Mouse (Mus musculus): ENCODE results near the gene Apex1.
A peak's percentile ranks its signal among the peaks of the same experiment; 100 is the strongest.
"Not testable (repeated sequence)": the region's sequence is repeated elsewhere in the genome, so short reads cannot be mapped to it uniquely, and the experiment has no call there.

Apex1 gene

DNA sequence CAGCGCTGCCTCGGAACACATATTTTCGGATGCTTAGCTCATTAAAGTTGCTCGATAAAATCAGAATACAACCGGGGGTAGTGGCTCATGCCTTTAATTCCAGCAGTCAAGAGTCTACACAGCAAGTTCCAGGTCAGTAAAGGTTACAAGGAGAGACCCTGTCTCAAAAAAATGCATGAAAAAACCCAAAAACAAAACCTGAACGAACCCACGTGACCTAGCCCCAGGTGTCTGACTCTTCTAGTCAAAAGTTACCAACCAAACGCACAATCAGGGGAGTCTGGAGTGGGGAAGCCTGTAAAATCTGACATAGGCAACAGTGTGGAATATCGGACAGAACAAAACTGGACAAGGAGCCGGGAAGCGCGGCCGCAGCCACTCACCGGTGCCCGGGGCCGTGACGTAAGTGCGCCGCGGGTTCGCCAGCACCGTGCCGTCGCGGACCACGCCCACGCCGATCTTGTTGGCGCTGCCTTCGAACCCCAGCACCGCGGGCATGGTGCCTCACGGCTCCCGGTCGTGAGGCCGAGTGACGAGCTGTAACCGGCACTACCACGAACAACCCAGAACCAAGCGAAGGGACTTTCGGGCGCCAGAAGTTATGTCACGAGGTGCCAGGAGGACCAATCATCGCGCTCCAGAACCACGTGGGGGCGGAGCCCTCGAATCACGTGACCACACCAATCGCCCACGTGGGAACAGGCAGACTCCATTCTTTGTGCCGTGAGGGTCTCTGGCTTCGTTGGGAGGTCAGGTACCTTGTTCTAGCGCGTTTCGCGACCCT lies at the start of gene Apex1, which contains the start of gene Osgep:
Gene Apex1, plus strand, starts transcription at position 688 of the 784 bp plus-strand sequence.
Gene Osgep, minus strand, starts transcription at position 613 of the 784 bp plus-strand sequence.
- DNase-seq = peak; percentile 96

GRCm38 (mm10) chr14:50875175-50875574 lies 49.6 kb upstream of the Apex1 start:
- no peak for DNase-seq

GRCm38 (mm10) chr14:50875591-50876230 lies 49.1 kb upstream of the Apex1 start:
- no peak for DNase-seq

DNA sequence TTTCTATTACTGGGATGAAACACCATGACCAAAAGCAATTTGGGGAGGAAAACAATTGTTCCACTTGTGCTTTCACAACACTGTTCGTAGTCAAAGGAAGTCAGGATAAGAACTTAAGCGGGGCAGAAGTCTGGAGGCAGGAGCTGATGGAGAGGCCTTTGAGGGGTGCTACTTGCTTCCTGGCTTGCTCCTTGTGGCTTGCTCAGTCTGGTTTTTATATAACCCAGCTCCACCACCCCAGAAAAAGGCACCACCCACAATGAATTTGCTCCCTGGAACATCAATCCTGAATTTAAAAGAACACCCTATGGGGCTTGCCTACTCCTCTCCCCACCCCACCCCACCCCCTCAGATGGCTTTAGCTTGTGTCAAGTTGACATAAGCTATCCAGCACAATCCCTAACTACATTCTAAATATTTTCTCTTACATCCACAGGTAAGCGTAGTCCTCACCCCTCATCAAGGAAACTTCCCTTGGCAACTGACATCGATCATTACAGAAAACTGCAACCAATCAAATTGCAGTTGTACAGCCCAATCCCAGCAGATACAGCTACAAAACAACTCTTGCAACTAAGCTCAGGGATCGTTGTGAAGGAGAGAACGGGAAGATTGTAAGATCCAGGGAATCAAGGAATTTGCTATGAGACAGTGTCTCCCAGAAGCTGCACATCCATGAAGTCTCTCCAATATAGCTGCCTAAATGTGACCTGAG lies 48.4 kb upstream of the Apex1 start:
- no peak for DNase-seq

GRCm38 (mm10) chr14:50891621-50892020 lies 33.1 kb upstream of the Apex1 start:
- no peak for DNase-seq

DNA sequence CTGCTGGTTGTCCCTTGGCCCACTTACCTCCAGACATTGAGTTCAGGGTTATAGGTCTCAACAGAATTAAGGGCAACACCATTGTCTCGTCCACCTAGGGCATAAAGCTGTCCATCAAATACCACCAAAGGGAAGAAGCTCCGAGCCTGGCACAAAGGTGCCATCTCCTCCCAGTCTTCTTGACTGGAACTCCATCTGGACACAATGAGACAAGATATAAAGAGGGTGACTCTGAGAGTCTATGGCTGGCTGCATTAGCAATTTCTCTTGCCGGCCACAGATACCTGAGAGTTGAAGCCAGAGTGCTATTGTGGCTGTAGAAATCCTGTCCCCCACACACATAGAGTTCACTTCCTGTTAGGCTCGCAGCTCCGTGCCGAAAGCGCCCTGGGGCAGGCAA lies 32.7 kb upstream of the Apex1 start:
- DNase-seq = no peak

DNA sequence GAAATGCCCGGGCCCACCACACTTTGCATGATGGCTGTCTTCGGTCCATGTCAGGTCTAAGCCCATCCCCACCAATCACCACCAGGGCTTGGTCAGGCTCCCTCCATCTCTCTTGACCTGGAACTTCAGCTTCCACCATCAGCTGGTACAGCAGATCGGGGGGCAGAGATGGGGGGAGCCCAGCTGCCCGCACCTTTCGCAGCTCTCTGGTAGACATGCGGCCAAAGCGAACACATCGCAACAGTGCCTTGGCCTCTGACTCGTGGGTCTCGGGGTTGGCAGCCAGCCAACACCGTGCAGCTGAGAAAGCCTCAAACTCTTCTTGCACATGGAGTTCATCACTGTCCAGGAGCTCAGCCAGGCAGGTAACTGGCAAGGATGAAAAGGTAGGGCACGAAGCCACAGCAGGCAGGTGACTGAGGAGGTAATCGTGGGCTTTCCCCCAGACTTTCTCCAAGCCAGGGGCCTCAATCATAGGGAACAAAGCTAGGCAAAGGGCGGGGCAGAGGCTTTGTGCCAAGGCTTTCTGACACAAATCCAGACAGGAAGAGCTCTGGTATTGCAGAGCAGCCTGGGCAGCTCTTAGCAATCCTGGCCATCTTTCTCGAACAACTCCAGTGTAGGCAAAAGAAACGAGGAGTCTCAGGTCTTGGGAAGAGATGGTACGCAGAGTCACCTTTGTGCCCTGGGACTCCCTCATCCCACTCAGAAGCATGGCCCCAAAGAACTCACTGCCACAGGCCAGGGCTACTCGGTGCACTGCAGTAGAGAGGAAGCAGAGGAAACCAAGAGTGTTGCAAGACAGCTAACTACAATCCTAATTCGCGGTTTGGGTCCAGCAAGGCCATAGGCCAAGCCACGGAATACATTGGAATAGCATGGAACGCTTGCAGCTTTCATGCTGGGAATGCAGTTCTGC lies 32.0 kb upstream of the Apex1 start:
- no peak for DNase-seq

DNA sequence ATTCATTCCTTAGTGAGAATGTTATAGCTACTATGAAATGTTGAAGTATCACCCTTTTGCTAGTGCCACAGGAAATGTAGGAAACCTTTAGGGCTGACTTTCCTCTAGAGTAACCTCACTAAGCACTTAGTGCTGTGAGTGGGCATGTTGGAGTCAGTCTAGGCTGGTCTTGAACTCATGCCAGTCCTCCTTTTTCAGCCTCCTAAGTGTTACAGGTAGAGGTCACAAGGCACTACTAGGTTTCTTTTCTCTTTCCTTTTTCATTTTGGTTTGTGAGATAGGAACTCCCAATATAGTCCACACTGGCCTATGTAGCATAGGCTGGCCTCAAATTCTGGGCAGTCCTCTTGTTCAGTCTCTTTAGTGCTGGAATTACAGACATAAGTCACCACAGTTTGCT lies 29.4 kb upstream of the Apex1 start:
- peak; percentile 37 for DNase-seq

GRCm38 (mm10) chr14:50895985-50896746 lies 28.6 kb upstream of the Apex1 start:
- DNase-seq = peak; percentile 71

- DNase-seq = peak; percentile 66
These were observed 27.9 kb upstream of the Apex1 start for GRCm38 (mm10) chr14:50896747-50897373.

DNA sequence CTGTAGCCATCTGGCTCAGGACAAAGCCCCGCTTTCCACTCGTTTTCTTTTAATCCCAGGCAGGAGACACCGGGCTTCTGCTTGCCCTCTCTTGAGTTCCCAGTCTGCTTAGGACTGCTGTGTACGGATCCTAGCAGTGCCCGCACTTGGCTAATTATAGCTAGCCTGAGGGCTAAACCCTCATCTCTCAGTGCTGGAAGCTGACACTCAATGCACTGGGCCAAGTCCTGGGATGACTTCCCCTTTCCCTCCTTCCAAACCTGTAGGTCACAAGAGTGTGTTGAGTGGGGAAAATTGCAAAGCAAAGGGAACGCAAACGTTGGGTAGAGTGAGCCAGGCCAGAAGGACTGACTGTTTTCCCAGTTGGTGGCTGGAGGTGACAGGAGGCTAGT lies 27.4 kb upstream of the Apex1 start, which contains the start of gene Klhl33:
Gene Klhl33, minus strand, starts transcription at position 134 of the 392 bp plus-strand sequence.
- peak; percentile 55 for DNase-seq

GRCm38 (mm10) chr14:50897992-50898391 lies 26.8 kb upstream of the Apex1 start:
- DNase-seq = not testable (repeated sequence)

DNA sequence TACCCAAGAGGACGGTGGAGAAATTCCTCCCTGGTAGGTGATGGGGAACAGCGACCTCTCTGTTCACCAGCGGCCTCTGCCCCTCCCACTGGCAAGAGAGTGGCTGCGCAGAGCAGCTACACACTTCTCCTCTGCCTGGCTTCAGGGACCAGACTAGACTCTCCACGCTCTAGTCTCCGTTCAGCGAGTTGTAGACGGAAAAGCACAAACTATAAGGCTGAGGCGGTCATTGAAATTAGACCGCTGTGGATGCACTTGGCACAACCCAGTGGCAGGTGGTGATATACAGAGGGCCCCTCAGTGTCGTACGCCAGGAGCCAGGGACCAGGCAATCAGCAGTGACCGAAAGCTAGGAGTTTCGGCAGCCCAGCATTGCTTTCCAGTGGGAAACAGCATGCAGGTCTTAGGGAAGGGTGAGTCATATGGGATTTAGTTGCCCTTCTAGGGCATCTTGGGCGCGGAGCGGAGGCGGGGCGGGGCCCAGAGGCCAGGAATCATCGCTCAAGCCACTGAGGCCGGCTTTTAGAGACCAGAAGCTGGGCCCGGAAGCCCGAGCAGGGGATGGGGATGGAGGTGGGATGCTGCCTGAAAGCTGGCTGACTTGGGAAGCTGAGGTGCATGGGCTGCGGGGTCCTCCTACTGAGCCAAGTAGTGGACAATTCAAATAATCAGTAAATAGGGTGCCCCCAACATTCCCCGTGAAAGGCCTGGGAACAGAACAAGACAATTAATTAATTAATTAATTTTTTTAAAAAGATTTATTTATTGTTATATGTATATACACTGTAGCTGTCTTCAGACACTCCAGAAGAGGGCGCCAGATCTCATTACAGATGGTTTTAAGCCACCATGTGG lies 20.6 kb upstream of the Apex1 start:
- DNase-seq = peak; percentile 64

DNA sequence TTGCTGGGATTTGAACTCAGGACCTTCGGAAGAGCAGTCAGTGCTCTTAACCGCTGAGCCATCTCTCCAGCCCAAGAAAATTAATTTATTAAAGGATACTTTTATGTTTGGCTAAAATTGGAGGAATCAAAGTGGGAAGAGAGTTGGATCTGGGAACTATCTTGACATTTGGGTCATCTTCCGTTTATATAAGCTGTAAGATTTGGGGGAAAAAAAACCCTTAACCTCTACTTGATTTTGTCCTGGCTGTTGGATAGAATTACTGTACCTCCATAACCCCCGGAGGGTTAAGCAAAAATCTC lies 20.0 kb upstream of the Apex1 start:
- no peak for DNase-seq

- DNase-seq = not testable (repeated sequence)
These were observed 19.4 kb upstream of the Apex1 start for GRCm38 (mm10) chr14:50905327-50905726.

- DNase-seq = no peak
These were observed 16.6 kb upstream of the Apex1 start for GRCm38 (mm10) chr14:50908126-50908525.

GRCm38 (mm10) chr14:50911356-50911755 lies 13.4 kb upstream of the Apex1 start:
- no peak for DNase-seq

DNA sequence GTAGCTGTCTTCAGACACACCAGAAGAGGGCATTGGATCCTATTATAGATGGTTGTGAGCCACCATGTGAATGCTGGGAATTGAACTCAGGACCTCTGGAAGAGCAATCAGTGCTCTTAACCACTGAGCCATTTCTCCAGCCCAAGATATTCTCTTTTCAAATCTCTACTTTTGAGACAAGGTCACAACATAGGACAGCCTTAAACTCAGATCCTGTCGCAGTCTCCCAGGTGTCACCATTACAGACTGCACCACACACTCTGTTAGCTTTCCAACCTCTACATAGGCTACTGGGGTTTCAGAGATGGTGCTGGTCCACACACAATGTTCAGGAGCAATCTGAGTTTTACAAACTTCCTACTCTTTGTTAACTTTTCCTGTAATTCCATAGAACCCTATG lies 1.3 kb upstream of the Apex1 start:
- not testable (repeated sequence) for DNase-seq

DNA sequence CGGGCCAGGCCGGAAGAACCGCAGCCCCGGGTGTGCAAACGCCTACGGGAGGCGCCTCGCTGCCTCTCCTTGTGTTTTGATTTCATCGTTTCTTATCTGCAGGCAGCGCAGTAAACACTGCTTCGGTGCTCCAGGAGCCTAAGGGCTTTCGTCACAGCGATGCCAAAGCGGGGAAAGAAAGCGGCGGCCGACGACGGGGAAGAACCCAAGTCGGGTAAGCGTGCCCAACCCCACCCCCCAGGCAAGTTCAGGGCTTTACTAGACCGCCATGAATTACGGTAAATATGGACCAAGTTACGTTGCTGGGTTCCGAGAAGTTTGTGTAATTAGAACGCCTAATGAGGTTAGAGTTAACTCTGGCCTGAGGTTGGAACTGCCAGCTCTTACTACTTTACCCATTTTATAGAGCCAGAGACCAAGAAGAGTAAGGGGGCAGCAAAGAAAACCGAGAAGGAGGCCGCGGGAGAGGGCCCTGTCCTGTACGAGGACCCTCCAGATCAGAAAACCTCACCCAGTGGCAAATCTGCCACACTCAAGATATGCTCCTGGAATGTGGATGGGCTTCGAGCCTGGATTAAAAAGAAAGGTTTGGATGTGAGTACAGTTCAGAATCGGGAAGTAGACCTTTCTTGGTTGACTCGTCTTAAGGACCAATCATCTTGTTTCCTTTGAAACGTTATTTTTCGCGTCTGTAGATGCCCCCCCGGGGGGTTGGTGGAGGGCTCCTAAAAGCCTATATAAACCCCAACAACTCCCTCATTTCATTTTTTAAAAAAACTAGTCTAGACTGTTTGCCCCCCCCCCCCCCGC lies 548 bp downstream of the Apex1 start:
- DNase-seq = no peak
